Mouse (Mus musculus): ENCODE measurements around the gene Sh2d1b1.
A peak's percentile ranks its signal among the peaks of the same experiment; 100 is the strongest.
"Not testable (repeated sequence)": the region's sequence is repeated elsewhere in the genome, so short reads cannot be mapped to it uniquely, and the experiment has no call there.

Sh2d1b1 gene

DNA sequence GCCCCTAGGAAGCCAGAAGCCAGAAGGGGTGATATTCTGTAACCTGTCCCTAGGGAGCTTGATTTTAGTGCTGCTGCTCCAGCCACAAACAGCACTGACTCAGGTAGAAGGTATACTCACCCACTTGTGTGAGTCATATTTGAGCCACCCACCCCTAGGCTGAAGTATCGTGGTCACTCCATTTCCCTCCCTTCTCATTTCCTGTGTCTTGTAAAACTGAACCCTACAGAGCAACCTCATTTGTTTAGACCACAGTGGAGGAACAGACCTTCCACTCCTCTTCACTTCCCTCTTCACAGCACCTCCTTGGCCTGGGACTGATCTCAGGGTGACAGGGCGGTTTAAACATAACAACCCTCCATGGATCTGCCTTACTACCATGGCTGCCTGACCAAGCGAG lies at the start of gene Sh2d1b1:
Gene Sh2d1b1, plus strand, starts transcription at position 305 of the 400 bp plus-strand sequence.
- DNase-seq = no peak

DNA sequence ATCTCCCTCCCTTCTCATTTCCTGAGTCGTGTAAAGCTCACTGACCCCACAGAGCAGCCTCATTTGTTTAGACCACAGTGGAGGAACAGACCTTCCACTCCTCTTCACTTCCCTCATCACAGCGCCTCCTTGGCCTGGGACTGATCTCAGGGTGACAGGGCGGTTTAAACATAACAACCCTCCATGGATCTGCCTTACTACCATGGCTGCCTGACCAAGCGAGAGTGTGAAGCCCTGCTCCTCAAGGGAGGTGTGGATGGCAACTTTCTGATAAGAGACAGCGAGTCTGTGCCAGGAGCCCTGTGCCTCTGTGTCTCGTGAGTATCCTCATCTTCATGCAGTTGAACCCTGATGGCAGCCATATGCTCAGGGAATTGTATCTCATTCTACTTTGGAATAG lies 44.4 kb upstream of the Sh2d1b1 start, which contains the start of gene Sh2d1b2:
Gene Sh2d1b2, plus strand, starts transcription at position 62 of the 400 bp plus-strand sequence.
- not testable (repeated sequence) for DNase-seq

DNA sequence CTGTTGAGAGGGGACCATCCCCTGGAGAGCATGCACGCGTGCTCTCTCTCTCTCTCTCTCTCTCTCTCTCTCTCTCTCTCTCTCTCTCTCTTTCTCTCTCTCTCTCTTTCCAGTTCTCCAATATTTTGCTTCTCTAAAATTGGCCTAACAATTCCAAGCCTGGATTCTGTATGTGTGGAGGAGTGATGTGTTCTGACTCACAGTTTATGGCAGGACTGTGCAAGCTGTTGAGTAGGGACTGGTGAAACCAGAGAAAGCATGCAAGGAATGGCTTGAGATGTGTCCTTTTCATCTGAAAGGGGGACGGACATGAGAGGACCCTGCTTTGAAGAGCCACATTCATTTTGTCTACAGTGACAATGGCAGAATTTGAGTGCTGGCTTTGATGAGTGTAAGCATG lies 32.1 kb upstream of the Sh2d1b1 start:
- DNase-seq = no peak

DNA sequence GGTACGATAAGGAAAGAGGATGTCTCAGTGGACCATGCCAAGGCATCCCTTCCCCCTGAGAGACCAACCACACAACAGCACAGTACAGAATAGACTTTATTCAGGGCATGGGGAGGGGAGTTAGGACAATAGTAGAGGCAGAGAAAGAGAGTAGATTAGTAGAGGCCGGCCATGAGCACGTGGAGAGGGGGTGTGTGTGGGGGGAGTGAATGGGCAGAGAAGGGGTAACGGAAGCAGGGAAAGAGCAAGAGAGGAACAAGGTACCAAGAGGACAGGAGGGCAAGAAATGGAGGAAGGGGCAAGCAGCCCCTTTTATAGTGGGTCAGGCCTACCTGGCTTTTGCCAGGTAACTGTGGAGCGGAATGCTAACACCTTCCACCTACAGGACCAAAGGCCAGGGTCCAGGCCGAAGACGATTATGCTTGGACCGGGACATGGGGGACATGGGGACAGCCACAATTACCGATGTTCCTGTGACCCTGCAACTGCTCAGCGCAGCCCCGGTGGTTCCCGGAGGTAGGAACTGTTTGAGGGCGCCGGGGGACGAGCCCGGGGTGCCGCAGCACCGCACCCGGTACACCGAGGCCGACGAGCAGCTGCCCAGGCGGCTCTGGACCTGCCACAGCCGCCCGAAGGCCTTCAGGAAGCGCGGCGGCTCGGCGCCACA lies 22.1 kb upstream of the Sh2d1b1 start:
- DNase-seq = no peak

DNA sequence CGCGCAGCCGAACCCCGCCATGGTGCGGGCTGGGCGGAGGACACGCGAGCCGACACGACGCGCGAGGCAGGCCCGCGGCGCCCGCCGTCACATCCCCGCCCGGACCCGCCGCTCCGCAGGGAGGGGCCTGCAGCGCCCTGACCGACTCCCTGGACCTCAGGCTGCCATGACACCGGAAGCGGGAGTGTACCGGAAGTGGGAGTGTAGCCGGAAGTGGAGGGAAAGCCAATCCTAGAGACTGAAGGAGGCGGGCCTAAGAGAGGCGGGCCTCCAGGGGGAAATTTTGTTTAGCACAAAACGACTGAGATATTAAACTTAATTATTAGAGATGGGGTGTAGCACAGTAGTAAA lies 21.6 kb upstream of the Sh2d1b1 start:
- peak; percentile 87 to 89 for DNase-seq

DNA sequence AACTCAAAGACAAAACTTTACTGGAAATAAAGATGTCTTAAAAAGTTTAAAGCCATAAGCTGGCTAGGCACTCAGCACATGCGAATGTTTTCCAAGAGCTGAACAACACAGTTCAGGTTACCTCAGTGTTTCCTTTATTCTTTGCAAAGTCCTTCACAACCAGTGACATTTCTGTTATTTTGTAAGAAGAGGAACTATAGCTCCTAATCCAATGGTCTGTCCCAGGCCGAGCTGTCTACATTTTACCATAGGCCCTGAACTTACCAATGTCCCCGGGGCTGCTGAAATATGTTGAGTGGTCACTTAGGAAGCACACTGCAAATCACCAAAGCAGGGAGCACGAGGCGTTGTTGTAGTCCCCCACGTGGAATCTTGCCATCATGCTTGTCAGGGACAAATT lies 6.8 kb upstream of the Sh2d1b1 start:
- no peak for DNase-seq

GRCm38 (mm10) chr1:170270696-170271095 lies 6.4 kb upstream of the Sh2d1b1 start:
- DNase-seq = no peak

DNA sequence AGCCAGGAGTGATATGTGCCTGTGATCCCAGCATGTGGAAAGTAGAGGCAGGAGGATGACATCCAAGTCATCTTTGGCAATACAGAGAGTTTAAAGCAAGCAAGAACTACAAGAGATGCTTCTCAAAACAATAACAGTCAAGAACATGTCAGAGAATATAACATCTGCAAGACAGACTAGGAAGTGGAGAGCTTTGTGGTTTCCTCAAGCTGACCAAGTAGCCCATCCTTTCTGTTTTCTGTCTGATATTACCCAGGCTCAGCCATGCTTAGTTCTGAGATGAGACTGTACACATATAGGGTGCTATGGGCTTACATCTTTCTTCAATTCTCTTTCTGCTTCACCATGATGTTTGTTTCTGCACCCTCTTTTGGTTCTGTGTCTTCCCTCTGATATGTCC lies 3.9 kb upstream of the Sh2d1b1 start:
- DNase-seq = no peak

DNA sequence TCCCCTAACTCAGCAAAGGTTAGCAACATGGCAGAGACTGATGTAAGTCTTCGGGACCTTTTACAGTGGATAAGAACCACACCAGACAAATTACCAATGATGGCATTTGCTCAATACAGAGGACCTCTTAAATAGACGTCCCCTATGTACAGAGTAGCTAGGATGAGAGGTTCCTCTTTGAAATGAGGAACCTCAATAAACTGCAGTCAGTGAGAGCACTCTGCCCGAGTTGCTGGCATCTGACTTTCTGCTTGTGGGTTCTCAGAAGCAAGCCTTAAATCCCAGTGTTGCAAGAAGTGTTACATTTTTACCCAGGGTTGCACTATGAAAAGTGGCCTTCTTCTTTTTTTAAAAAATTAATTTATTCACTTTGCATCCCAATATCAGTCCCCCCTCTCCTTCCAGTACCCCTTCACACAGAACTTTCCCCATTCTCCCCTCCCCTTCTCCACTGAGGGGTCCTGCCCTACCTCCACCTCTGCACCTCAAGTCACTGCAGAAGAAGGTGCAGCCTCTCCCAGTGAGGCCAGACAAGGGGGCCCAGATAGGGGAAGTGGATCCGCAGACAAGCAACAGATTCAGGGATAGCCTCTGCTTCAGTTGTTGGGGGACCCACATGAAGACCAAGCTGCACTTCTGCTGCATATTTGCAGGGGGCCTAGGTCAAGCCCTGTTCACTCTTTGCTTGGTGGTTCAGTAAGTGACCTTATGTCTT lies 5.5 kb downstream of the Sh2d1b1 start:
- DNase-seq = no peak

DNA sequence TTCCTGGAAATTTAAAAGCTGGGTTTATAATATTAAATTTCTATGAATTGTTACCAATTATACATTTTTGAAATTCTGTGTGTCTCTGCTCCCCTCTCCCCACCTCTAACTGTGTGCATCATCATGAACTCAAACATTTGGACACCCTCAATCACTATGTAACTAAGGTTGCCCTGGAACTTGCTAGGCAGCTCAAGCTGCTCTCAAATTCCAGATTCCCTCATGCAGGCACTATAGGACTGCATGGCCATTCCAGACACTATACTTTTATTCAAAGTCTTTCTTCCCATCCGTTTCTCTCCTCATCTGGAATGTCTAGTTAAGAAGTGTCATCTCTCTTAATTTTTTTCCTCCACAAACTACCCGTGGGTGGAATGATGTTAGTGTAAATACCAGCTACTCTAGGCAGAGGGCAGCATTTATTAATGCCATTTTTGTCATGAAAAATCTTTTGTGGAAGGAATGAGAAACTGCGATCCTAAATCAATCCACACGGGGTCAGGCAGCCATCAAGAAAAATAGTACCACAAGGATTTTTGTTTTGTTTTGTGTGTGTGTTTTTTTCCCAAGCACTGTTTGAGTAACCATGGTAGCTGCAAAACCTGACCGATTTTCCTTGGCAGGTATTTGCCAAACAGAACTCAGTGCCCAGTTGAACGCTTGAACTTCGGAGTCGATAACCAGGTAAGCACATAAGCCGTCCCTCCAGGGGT lies 15.3 kb downstream of the Sh2d1b1 start:
- no peak for DNase-seq

GRCm38 (mm10) chr1:170293257-170293656 lies 16.1 kb downstream of the Sh2d1b1 start:
- DNase-seq = no peak

DNA sequence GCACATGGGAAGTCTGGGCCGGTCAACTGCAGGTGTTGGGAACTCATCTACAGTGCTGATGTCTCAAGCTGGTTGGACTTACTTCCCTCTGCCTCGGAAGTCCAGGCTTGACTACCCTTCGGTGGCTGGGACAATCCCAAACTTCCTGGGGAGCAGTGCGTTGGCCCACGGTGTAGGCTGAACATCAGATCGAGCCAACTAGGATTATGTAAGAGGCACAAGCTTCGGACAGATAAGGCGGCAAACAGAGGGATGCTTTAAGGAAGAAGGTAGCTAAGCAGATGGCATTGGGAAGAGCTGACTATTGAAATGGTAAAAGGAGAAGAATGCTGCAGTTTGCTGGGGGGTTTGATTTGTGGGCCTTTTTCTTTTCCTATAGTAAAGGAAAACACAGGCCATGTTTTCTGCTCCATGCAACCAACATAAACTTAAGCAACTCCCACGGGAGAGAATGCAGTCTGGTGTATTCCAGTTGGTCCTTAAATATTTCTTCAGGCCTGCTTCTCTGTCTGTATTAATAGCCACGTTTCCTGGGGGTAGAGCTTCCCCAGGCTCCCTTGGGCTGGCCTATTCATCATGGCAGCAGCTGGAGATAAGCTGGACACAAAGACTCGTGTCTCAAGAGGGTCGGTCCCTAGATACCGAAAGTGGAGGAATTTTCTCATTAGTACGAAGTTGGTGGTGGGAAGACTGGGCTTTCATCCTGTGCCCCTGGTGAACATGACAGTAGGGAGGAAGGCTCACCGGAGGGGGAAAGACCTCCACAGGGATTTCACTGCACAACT lies 17.9 kb downstream of the Sh2d1b1 start:
- no peak for DNase-seq

- DNase-seq = no peak
Observed at GRCm38 (mm10) chr1:170299496-170299895, 22.4 kb downstream of the Sh2d1b1 start.

DNA sequence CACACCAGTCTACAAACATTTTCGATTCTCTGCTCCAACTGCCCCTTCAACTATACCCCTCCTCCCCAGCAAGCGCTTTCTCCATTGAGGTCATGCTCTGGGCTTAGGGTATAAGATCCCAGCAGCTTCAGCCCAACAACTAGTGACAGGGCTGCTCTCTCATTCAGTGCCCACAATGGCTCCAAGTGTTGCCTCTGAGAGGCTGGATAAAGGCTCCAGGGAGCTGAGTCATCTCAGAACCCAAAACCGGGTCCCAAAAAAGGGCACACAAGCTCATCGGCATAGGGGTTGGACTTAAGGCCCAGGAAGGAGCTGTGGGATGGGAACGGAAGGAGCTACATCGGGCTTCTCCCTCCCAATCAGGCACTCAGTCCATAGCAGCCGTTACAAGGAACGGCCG lies 24.6 kb downstream of the Sh2d1b1 start:
- DNase-seq = no peak

- no peak for DNase-seq
Observed at GRCm38 (mm10) chr1:170302456-170302855, 25.3 kb downstream of the Sh2d1b1 start.

DNA sequence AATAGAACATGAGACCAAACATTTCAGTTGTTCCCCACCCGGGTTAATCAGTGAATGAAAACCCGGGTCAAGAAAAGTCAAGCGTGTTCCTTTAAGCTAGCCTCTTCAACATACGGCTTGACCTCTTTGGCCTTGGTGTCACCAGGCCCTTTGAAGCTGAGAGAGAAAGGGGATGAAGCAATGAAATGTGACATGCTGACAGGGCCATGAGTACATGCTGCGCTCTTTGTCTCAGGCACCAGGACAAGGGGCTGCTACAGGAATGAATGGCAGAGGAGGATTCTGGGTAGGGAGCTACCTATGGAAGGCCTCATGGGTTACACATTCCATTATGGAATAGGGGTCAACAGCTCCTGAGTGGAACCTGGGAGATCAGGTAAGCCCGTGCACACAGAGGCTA lies 26.0 kb downstream of the Sh2d1b1 start:
- DNase-seq = no peak

GRCm38 (mm10) chr1:170305002-170305401 lies 27.9 kb downstream of the Sh2d1b1 start:
- no peak for DNase-seq

GRCm38 (mm10) chr1:170306232-170306631 lies 29.1 kb downstream of the Sh2d1b1 start, which contains the start of gene Gm7694:
Gm7694 (minus strand) TSS chr1:170306332.
- DNase-seq = no peak

GRCm38 (mm10) chr1:170308503-170308902 lies 31.4 kb downstream of the Sh2d1b1 start, which contains the start of gene Spata46:
Spata46 (plus strand) TSS chr1:170308803.
- no peak for DNase-seq

GRCm38 (mm10) chr1:170311431-170311830 lies 34.3 kb downstream of the Sh2d1b1 start:
- no peak for DNase-seq

GRCm38 (mm10) chr1:170322046-170322445 lies 44.9 kb downstream of the Sh2d1b1 start:
- DNase-seq = no peak

GRCm38 (mm10) chr1:170323001-170323400 lies 45.9 kb downstream of the Sh2d1b1 start:
- DNase-seq = no peak

DNA sequence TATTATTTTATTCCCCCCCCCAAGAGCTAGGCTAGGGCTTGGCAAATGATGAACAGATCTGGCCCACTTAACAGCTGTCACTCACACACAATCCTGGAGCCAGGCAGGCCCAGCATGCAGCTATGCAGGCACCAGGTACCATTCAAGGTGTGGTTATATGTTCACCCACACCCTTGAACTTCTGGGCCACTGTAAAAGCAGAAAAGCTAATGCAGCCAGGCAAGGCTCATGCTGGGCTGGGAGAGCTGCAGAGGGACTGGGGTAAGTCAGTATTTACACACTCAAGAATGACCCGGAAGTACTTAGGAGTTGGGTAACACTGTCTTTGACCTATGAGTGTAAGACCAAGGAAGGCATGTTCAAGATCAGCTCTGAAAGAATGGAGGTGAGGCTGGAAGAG lies 47.2 kb downstream of the Sh2d1b1 start:
- no peak for DNase-seq

Data from B cell, adult 2 months (primary cell).